Mouse (Mus musculus) induced T-regulatory cell, adult 2 months (primary cell): Measurements from ENCODE around the gene Map1b.

Experiments used
- DNase-seq: peaks from one replicate; pipeline ENCODE4 v3.0.0-alpha.2; 2012; ENCODE audit warnings: low read depth

The Map1b gene

GRCm38 (mm10) chr13:99516448-99516881 is at the start of gene Map1b:
Map1b (minus strand) TSS chr13:99516540.
- DNase-seq = peak; percentile 22

- peak; percentile 30 for DNase-seq
Measured at GRCm38 (mm10) chr13:99564346-99564745, 48.0 kb upstream of the Map1b start.

GRCm38 (mm10) chr13:99563021-99563420 is 46.7 kb upstream of the Map1b start:
- no peak for DNase-seq

- DNase-seq = no peak
Measured at GRCm38 (mm10) chr13:99561843-99562550, 45.7 kb upstream of the Map1b start.

- no peak for DNase-seq
Measured at GRCm38 (mm10) chr13:99560674-99561639, 44.6 kb upstream of the Map1b start.

GRCm38 (mm10) chr13:99558216-99558906 is 42.0 kb upstream of the Map1b start:
- no peak for DNase-seq

- DNase-seq = no peak
Measured at GRCm38 (mm10) chr13:99557813-99558212, 41.5 kb upstream of the Map1b start.

GRCm38 (mm10) chr13:99557331-99557730 is 41.0 kb upstream of the Map1b start:
- no peak for DNase-seq

- no peak for DNase-seq
Measured at GRCm38 (mm10) chr13:99554960-99555359, 38.6 kb upstream of the Map1b start.

GRCm38 (mm10) chr13:99554466-99554865 is 38.1 kb upstream of the Map1b start:
- DNase-seq = no peak

GRCm38 (mm10) chr13:99552381-99552780 is 36.0 kb upstream of the Map1b start:
- no peak for DNase-seq

GRCm38 (mm10) chr13:99550679-99551369 is 34.5 kb upstream of the Map1b start:
- DNase-seq = no peak

- DNase-seq = no peak
Measured at GRCm38 (mm10) chr13:99550060-99550459, 33.7 kb upstream of the Map1b start.

- no peak for DNase-seq
Measured at GRCm38 (mm10) chr13:99549584-99549983, 33.2 kb upstream of the Map1b start.

- DNase-seq = no peak
Measured at GRCm38 (mm10) chr13:99546832-99547231, 30.5 kb upstream of the Map1b start.

GRCm38 (mm10) chr13:99545201-99545600 is 28.9 kb upstream of the Map1b start:
- DNase-seq = no peak

- no peak for DNase-seq
Measured at GRCm38 (mm10) chr13:99541429-99542267, 25.3 kb upstream of the Map1b start.

- DNase-seq = no peak
Measured at GRCm38 (mm10) chr13:99539288-99539687, 22.9 kb upstream of the Map1b start.

- no peak for DNase-seq
Measured at GRCm38 (mm10) chr13:99538851-99539250, 22.5 kb upstream of the Map1b start.

GRCm38 (mm10) chr13:99537908-99538513 is 21.7 kb upstream of the Map1b start:
- no peak for DNase-seq
